Mouse (Mus musculus) stomach, adult 2 months (tissue): ENCODE results near the gene Smo. TPM values are rescaled to one million over a fixed set of nuclear protein-coding genes. Genes with fewer than 3 reads are reported as not detected.

Experiments used
- polyA plus RNA-seq: library from polyadenylated mRNA; depleted of rRNA; stranded (reverse); fragments of >200 nt; gene quantifications from 2 replicates; pipeline ENCODE4 v1.2.3, GENCODE M21; 2012; rRNA removed

Smo gene
- 13.4 TPM in 2 replicates for polyA plus RNA-seq

DNA sequence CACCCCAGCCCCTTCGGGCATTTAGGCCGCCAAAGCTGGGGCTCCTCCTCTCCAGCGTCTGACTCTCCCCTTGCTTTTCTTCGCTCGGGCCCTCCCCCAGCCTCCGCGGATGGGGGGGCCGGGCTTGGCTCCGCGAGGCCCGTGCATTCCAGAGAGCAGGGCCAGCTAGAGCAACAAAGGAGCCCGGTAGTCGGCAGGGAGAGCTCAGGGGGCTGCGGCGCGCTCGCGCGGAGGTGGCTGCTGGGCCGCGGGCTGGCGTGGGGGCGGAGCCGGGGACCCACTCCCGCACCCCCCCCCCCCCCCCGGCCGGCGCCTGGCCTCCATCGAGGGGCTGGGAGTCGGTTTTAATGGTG is at the start of gene Smo:
Gene Smo, plus strand, starts transcription at position 168 of the 353 bp plus-strand sequence.

GRCm38 (mm10) chr6:29693953-29694352 is 41.4 kb upstream of the Smo start, which contains the start of gene Tspan33:
Gene Tspan33, plus strand, starts transcription at chr6:29694222.

GRCm38 (mm10) chr6:29767813-29768660 is 32.7 kb downstream of the Smo start, which contains the start of gene Ahcyl2:
Gene Ahcyl2, plus strand, starts transcription at chr6:29768011.

Other genes with a start within 250 kb of the Smo start
- gene Kcp, start 227.6 kb upstream of the Smo start, polyA plus RNA-seq: 6.6 and 7.7 TPM in 2 replicates
- 9.4 and 11.8 TPM in 2 replicates for gene Irf5, start 208.9 kb upstream of the Smo start, polyA plus RNA-seq
- 15.3 and 27.6 TPM in 2 replicates for gene Tnpo3, start 125.6 kb upstream of the Smo start, polyA plus RNA-seq
- gene Tspan33, start 41.3 kb upstream of the Smo start, polyA plus RNA-seq: 5.6 and 7.3 TPM in 2 replicates
- gene Ahcyl2, start 32.5 kb downstream of the Smo start, polyA plus RNA-seq: 16.3 and 21.9 TPM in 2 replicates
- 0.16 and 0.22 TPM in 2 replicates for gene Strip2, start 181.5 kb downstream of the Smo start, polyA plus RNA-seq